ENCODE assay signal across 23 mouse cellular contexts in genomic region chr4:131885376-131885775, GRCm38 (mm10). TPM values are rescaled to one million over a fixed set of nuclear protein-coding genes. Genes with fewer than 3 reads are reported as not detected.
A peak's percentile ranks its signal among the peaks of the same experiment; 100 is the strongest.
DNase-seq lines count a peak whose midpoint lies in the region; ATAC-seq and TF ChIP-seq lines count a peak whose summit lies in the region.
"Had no signal": no experiment of that assay in that cellular context is flagged by ENCODE, and none has a peak within 500 bp of the region (broad histone marks: within the 10 kb centered on the region; RNA-seq: fewer than 3 reads in every experiment).

No protein-coding gene starts in this region.

- H3K27ac ChIP-seq in gastrocnemius, adult 2 months: peak overlapping the region; percentile 24; the same call in 1 of the 2 replicates
- no peak overlapping the region for H3K27ac ChIP-seq in kidney, embryonic 15.5 days
- no peak overlapping the region for H3K27ac ChIP-seq in lung, embryonic 14.5 days (ENCODE audit: low read depth)
- H3K27ac ChIP-seq: forebrain, embryonic 10.5 days; hindbrain, embryonic 10.5 days; hindbrain, postnatal 0 days; limb, embryonic 10.5 days had no signal

- H3K4me1 ChIP-seq in kidney, embryonic 15.5 days: peaks cover 11% of the 10 kb centered on the region; the same call in 1 of the 2 replicates
- no peaks in the 10 kb centered on the region for H3K4me1 ChIP-seq in lung, embryonic 14.5 days (ENCODE audit: insufficient read depth)

- ATAC-seq in kidney, embryonic 15.5 days (replicated peaks; ENCODE audit: low FRiP score): no peak
- no peak for ATAC-seq in lung, embryonic 14.5 days (ENCODE audit: insufficient read depth)
- ATAC-seq: forebrain, postnatal 0 days; hindbrain, postnatal 0 days; intestine, postnatal 0 days had no signal

- intact Hi-C loops in gastrocnemius, adult 2 months (cut with DNase I): no loop called here

- H3K9ac ChIP-seq in kidney, embryonic 15.5 days: no peak overlapping the region
- no peak overlapping the region for H3K9ac ChIP-seq in lung, embryonic 14.5 days
- H3K9ac ChIP-seq: forebrain, postnatal 0 days had no signal

- no peaks in the 10 kb centered on the region for H3K9me3 ChIP-seq in kidney, embryonic 15.5 days (replicated peaks)
- no peaks in the 10 kb centered on the region for H3K9me3 ChIP-seq in lung, embryonic 14.5 days (ENCODE audit: low read depth, low read length)
- H3K9me3 ChIP-seq: forebrain, embryonic 10.5 days; hindbrain, embryonic 10.5 days; limb, embryonic 10.5 days had no signal

- no peak for DNase-seq in gastrocnemius, adult 2 months
- DNase-seq in gastrocnemius, adult 8-10 months (ENCODE audit: low spot score in 2 of 2): no peak
- DNase-seq in kidney, adult 9 months: peak; percentile 49
- peak; percentile 34 for DNase-seq in lung, embryonic 14.5 days
- DNase-seq in lung, postnatal 10 days: no peak
- DNase-seq in cerebellum, adult 9-10 months: no peak
- DNase-seq: cerebellum, adult 2 months; forebrain, postnatal 0 days; layer of hippocampus, adult 9-11 months; lung, adult 2 months; lung, postnatal 4 days; right cerebral cortex, postnatal 4 days; thymus, adult 2 months had no signal

- 73% methylated on average over 6 of the region's 6 CpGs for WGBS in kidney, embryonic 15.5 days
- 79% methylated on average over 6 of the region's 6 CpGs for WGBS in lung, embryonic 14.5 days

- no peaks in the 10 kb centered on the region for H3K27me3 ChIP-seq in kidney, embryonic 15.5 days
- H3K27me3 ChIP-seq in lung, embryonic 14.5 days (ENCODE audit: insufficient read depth, low read length): no peaks in the 10 kb centered on the region
- H3K27me3 ChIP-seq: CH12.LX had no signal

- no peak overlapping the region for H3K4me3 ChIP-seq in gastrocnemius, adult 2 months
- H3K4me3 ChIP-seq in kidney, embryonic 15.5 days (replicated peaks): no peak overlapping the region
- no peak overlapping the region for H3K4me3 ChIP-seq in lung, embryonic 14.5 days (ENCODE audit: low read depth, low read length)
- H3K4me3 ChIP-seq: forebrain, embryonic 10.5 days; hindbrain, embryonic 10.5 days; limb, embryonic 10.5 days had no signal

- no peak overlapping the region for H3K4me2 ChIP-seq in kidney, embryonic 15.5 days
- H3K4me2 ChIP-seq in lung, embryonic 14.5 days: no peak overlapping the region
- H3K4me2 ChIP-seq: liver, embryonic 11.5 days had no signal

- H3K36me3 ChIP-seq in kidney, embryonic 15.5 days: peaks cover 44% of the 10 kb centered on the region
- H3K36me3 ChIP-seq in lung, embryonic 14.5 days (ENCODE audit: insufficient read depth): peaks cover 40% of the 10 kb centered on the region

- no peak for TF ChIP-seq CTCF in gastrocnemius, adult 2 months (IDR thresholded peaks at IDR 0.05)
- TF ChIP-seq CTCF in lung, embryonic 14.5 days (IDR thresholded peaks at IDR 0.05; ENCODE audit: low read depth): no peak

RNA-seq across cellular contexts. Expression of gene Srsf4, which starts 12.0 kb away (rescaled TPM):
- 10 to 100 TPM; 32.0 to 33.8 TPM for total RNA-seq in gastrocnemius, adult 2 months (2021)
- total RNA-seq in gastrocnemius, adult 8-10 months (2022): 10 to 100 TPM; 23.6 to 31.8 (median 26.0) TPM
- polyA plus RNA-seq in kidney, embryonic 15.5 days (2015; fragmentation: Nextera tagmentation; extraction: Ambion mirVana): 110 and 114 TPM in 2 replicates
- polyA plus RNA-seq in lung, embryonic 14.5 days (2014; fragmentation: Nextera tagmentation; extraction: Ambion mirVana): 122 and 131 TPM in 2 replicates

RNA-seq across cellular contexts. Expression of gene Tmem200b, which starts 36.2 kb away (rescaled TPM):
- total RNA-seq in gastrocnemius, adult 2 months (2021): 1 to 10 TPM; 1.2 to 4.0 TPM
- 1 to 10 TPM; 1.7 to 2.6 (median 1.9) TPM for total RNA-seq in gastrocnemius, adult 8-10 months (2022)
- 1.1 and 1.3 TPM in 2 replicates for polyA plus RNA-seq in kidney, embryonic 15.5 days (2015; fragmentation: Nextera tagmentation; extraction: Ambion mirVana)
- 2.6 and 3.1 TPM in 2 replicates for polyA plus RNA-seq in lung, embryonic 14.5 days (2014; fragmentation: Nextera tagmentation; extraction: Ambion mirVana)
- total RNA-seq: CH12.LX; granulocyte monocyte progenitor cell, adult 5-6 weeks; MEL had no signal

RNA-seq across cellular contexts. Expression of gene Mecr, which starts 42.1 kb away (rescaled TPM):
- 10 to 100 TPM; 16.3 to 25.4 TPM for total RNA-seq in gastrocnemius, adult 2 months (2021)
- total RNA-seq in gastrocnemius, adult 8-10 months (2022): 10 to 100 TPM; 22.8 to 27.8 (median 25.1) TPM
- 45.8 and 47.4 TPM in 2 replicates for polyA plus RNA-seq in kidney, embryonic 15.5 days (2015; fragmentation: Nextera tagmentation; extraction: Ambion mirVana)
- 42.6 and 46.5 TPM in 2 replicates for polyA plus RNA-seq in lung, embryonic 14.5 days (2014; fragmentation: Nextera tagmentation; extraction: Ambion mirVana)

RNA-seq across cellular contexts. Expression of gene Ptpru, which starts 47.3 kb away (rescaled TPM):
- total RNA-seq in gastrocnemius, adult 2 months (2021): 1 to 10 TPM; 1.7 to 2.6 TPM
- total RNA-seq in gastrocnemius, adult 8-10 months (2022): 1 to 10 TPM in 2 of 4 experiments, under 1 TPM in 2; 0.39 to 1.3 (median 0.98) TPM
- 30.3 TPM in 2 replicates for polyA plus RNA-seq in kidney, embryonic 15.5 days (2015; fragmentation: Nextera tagmentation; extraction: Ambion mirVana)
- 11.9 and 12.4 TPM in 2 replicates for polyA plus RNA-seq in lung, embryonic 14.5 days (2014; fragmentation: Nextera tagmentation; extraction: Ambion mirVana)

Comparison
In these comparisons a context has a peak if more than half of its experiments do, and no peak if none do; other contexts are left out.
1. DNase-seq: peak in kidney, adult 9 months (single experiment) and lung, embryonic 14.5 days (single experiment); none in gastrocnemius, adult 2 months (single experiment), gastrocnemius, adult 8-10 months (0 of 2), lung, postnatal 10 days (single experiment) and cerebellum, adult 9-10 months (single experiment).